Mouse (Mus musculus): ENCODE data around the gene Gm3952.
A peak's percentile ranks its signal among the peaks of the same experiment; 100 is the strongest.

Gm3952 gene

GRCm38 (mm10) chr8:128798594-128798993 lies at the start of gene Gm3952:
Gene Gm3952 (minus strand): TSS chr8:128798694.
- DNase-seq: no peak

- DNase-seq: no peak
Observed at GRCm38 (mm10) chr8:128843749-128844148, 45.3 kb upstream of the Gm3952 start.

GRCm38 (mm10) chr8:128812521-128812920 lies 14.0 kb upstream of the Gm3952 start:
- no peak for DNase-seq

GRCm38 (mm10) chr8:128735692-128736091 lies 62.8 kb downstream of the Gm3952 start:
- no peak for DNase-seq

GRCm38 (mm10) chr8:128734118-128734517 lies 64.4 kb downstream of the Gm3952 start:
- no peak for DNase-seq

GRCm38 (mm10) chr8:128732254-128732653 lies 66.2 kb downstream of the Gm3952 start:
- DNase-seq: no peak

- no peak for DNase-seq
Observed at GRCm38 (mm10) chr8:128727213-128727612, 71.3 kb downstream of the Gm3952 start.

DNA sequence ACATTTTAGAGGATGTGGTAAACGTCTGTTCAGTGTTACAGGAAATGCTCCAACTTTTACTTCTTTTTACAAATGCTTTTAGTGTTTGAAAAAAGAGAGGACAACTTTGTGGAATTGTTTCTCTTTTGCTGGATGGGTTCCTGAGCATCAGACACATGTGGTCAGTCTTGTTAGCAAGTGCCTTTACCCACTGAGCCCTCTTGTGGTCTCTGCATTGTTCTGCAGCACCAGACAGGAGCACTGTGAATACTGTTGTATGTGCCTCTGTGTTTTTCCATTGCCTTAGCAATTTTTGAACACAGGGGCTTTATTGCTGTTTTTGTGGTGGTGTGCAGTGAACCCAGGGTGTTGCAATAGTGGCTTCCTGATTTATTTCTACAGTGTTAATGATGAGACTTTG lies 73.7 kb downstream of the Gm3952 start:
- no peak for DNase-seq

GRCm38 (mm10) chr8:128716184-128716583 lies 82.3 kb downstream of the Gm3952 start:
- DNase-seq: no peak

GRCm38 (mm10) chr8:128709261-128709660 lies 89.2 kb downstream of the Gm3952 start:
- DNase-seq: peak; percentile 83

- DNase-seq: no peak
Observed at GRCm38 (mm10) chr8:128704836-128705235, 93.7 kb downstream of the Gm3952 start.

DNA sequence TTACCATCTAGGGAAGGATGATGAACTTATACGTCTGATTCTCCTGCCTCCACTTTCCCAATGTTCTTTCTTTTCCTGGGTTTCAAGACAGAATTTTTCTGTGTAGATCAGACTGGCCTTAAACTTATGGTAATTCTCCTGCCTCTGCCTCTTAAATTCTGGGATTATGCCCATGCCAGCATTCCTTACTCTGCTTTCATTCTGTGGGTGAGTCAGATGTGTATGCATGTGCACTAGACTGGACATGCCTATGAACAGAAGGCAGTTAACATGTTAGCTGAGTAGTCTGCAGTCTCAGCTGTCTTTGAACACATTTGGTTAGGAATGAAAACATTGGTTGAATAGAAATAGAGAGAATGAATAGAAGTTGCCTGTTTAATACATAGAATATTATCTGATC lies 94.1 kb downstream of the Gm3952 start:
- no peak for DNase-seq

DNA sequence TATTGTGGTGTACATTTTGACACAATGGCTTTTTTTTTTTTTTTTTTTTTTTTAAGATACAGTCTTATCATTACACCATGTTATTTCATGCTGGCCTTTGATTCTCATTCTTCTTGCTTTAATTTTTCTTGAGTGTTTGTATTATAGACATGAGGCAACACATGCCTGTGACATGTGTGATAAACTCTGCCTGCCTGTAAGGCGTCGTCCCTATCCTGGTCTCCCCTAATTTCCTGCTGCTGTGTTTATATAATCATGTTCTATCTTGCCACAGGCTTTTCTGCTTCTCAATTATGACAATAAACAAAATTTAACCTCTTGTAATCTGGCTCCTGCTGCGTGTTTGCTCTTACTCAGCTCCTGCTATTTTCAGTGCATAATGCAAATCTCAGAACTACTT lies 100.5 kb downstream of the Gm3952 start:
- DNase-seq: no peak

DNA sequence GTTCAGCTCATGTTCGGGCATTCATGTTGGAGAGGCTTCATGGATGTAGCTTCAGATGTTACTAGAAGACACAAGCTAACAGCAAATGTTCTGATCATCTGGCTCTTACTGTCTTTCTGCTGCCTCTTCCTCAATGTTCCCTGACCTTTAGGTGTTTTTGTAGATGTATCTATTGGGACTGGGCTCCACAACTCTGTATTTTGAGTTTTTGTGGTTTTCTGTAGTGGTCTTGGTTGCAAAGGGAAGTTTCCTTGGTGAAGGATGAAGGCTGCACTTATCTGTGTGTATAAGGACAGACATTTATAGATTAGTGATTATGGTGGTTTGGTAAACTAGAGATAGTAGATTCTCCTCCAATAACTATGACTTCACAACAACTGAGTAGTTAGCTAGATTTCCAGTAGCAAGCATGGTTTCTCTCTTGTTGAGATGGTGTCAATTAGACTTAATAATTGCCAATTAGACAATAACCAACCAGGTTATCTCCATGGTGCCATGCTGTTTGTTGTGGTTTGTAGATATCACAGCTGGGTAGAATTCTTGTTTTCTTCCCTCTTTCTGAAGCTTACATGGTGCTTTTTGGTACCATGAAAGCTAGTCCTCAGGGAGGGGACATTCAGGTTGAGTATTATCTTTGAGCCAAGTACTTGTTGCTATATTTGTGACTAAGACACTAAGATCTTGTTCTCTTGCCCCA lies 101.6 kb downstream of the Gm3952 start:
- no peak for DNase-seq
